Mouse (Mus musculus) MEL (cell line): ENCODE results near the gene Cbarp. TPM values are rescaled to one million over a fixed set of nuclear protein-coding genes. Genes with fewer than 3 reads are reported as not detected.
A peak's percentile ranks its signal among the peaks of the same experiment; 100 is the strongest.

ENCODE experiments used
- DNase-seq: peaks from one replicate; pipeline ENCODE4 v3.0.0; 2011; ENCODE audit warnings: low read depth, low spot score
- H3K27ac ChIP-seq: 2 replicates; pipeline ENCODE4 v1.5.1; 2012; ENCODE audit warnings: low read depth, mild to moderate bottlenecking, control low read depth, low read length, moderate library complexity; ENCODE audit not compliant: control insufficient read depth
- H3K27me3 ChIP-seq, 2 experiments: fragments of 150-350 bp in 1 of 2; sonication (generic) in 1 of 2; 2 replicates each; pipeline ENCODE4 v1.6.1; 2012; ENCODE audit warnings: low read length in 2 of 2, mild to moderate bottlenecking in 2 of 2, improper control_type of control experiment in 1 of 2, moderate library complexity in 1 of 2; ENCODE audit not compliant: insufficient read depth in 2 of 2, control insufficient read depth in 1 of 2
- H3K36me3 ChIP-seq, 2 experiments: 2 replicates each; pipeline ENCODE4 v1.6.1; 2012 to 2014; ENCODE audit warnings: low read length in 2 of 2, improper control_type of control experiment in 1 of 2, inconsistent platforms in 1 of 2, mild to moderate bottlenecking in 1 of 2; ENCODE audit not compliant: insufficient read depth in 2 of 2, control insufficient read depth in 1 of 2
- H3K4me1 ChIP-seq, 2 experiments: fragments of 150-350 bp in 1 of 2; sonication (generic) in 1 of 2; 2 replicates each; pipeline ENCODE4 v1.6.1; 2012; ENCODE audit warnings: low read length in 2 of 2, improper control_type of control experiment in 1 of 2, mild to moderate bottlenecking in 1 of 2; ENCODE audit not compliant: insufficient read depth in 2 of 2, control insufficient read depth in 1 of 2
- H3K4me3 ChIP-seq, 2 experiments: fragments of 150-350 bp in 1 of 2; sonication (generic) in 1 of 2; 2 replicates each; pipeline ENCODE4 v1.5.1; 2012; ENCODE audit warnings: low read depth in 2 of 2, low read length in 2 of 2, mild to moderate bottlenecking in 2 of 2, moderate library complexity in 2 of 2, control low read depth in 1 of 2, improper control_type of control experiment in 1 of 2; ENCODE audit not compliant: control insufficient read depth in 1 of 2, insufficient read depth in 1 of 2
- H3K79me2 ChIP-seq: 2 replicates; pipeline ENCODE4 v1.6.1; 2012; ENCODE audit warnings: mild to moderate bottlenecking, low read length, moderate library complexity; ENCODE audit not compliant: control insufficient read depth, poor library complexity, insufficient read depth
- H3K9ac ChIP-seq: 2 replicates; pipeline ENCODE4 v1.6.1; 2012; ENCODE audit warnings: low read depth, mild to moderate bottlenecking, control low read depth, low read length, moderate library complexity; ENCODE audit not compliant: control insufficient read depth, poor library complexity, severe bottlenecking
- H3K9me3 ChIP-seq: fragments of 150-350 bp; sonication (generic); replicated peaks from 2 replicates; pipeline ENCODE4 v1.6.1; 2012; ENCODE audit warnings: mild to moderate bottlenecking, low read length, improper control_type of control experiment, moderate library complexity; ENCODE audit not compliant: insufficient read depth
- BHLHE40 ChIP-seq: IDR thresholded peaks from 2 replicates; pipeline ENCODE4 v1.6.1; 2012; ENCODE audit warnings: low read depth, mild to moderate bottlenecking, inconsistent platforms, low read length, improper control_type of control experiment, borderline replicate concordance
- CHD1 ChIP-seq: IDR thresholded peaks from 2 replicates; pipeline ENCODE4 v1.6.1; 2012; ENCODE audit warnings: low read depth, mild to moderate bottlenecking, inconsistent platforms, low read length, improper control_type of control experiment
- CHD2 ChIP-seq: IDR thresholded peaks from 2 replicates; pipeline ENCODE4 v1.6.1; 2011; ENCODE audit warnings: low read length, improper control_type of control experiment
- CTCF ChIP-seq, 3 experiments: IDR thresholded peaks in 2 of 3; conservative IDR thresholded peaks in 1 of 3; 2 replicates each; pipeline ENCODE4 v1.5.1; 2011 to 2012; ENCODE audit warnings: low read length in 3 of 3, low read depth in 2 of 3, mild to moderate bottlenecking in 2 of 3, improper control_type of control experiment in 1 of 3, inconsistent platforms in 1 of 3, mixed read lengths in 1 of 3, moderate library complexity in 1 of 3; ENCODE audit not compliant: control insufficient read depth in 1 of 3, insufficient read depth in 1 of 3, poor library complexity in 1 of 3, severe bottlenecking in 1 of 3
- E2F4 ChIP-seq: IDR thresholded peaks from 2 replicates; pipeline ENCODE4 v1.6.1; 2011; ENCODE audit warnings: low read depth, low read length, improper control_type of control experiment, borderline replicate concordance
- ELF1 ChIP-seq: IDR thresholded peaks from 2 replicates; pipeline ENCODE4 v1.6.1; 2014; ENCODE audit warnings: low read depth, mild to moderate bottlenecking, inconsistent platforms, low read length, improper control_type of control experiment, moderate library complexity
- GABPA ChIP-seq: IDR thresholded peaks from 2 replicates; pipeline ENCODE4 v1.6.1; 2012; ENCODE audit warnings: low read depth, mild to moderate bottlenecking, inconsistent platforms, low read length, improper control_type of control experiment, moderate library complexity
- GATA1 ChIP-seq: IDR thresholded peaks from 2 replicates; pipeline ENCODE4 v1.6.1; 2011; ENCODE audit warnings: low read depth, low read length, improper control_type of control experiment
- JUND ChIP-seq: IDR thresholded peaks from 2 replicates; pipeline ENCODE4 v1.6.1; 2011; ENCODE audit warnings: low read depth, mild to moderate bottlenecking, improper control_type of control experiment, low read length
- KAT2A ChIP-seq: conservative IDR thresholded peaks from 2 replicates; pipeline ENCODE4 v1.6.1; 2012; ENCODE audit warnings: low read depth, low read length, improper control_type of control experiment, inconsistent platforms
- MAX ChIP-seq: IDR thresholded peaks from 2 replicates; pipeline ENCODE4 v1.6.1; 2011; ENCODE audit warnings: low read length, improper control_type of control experiment
- MAZ ChIP-seq: IDR thresholded peaks from 2 replicates; pipeline ENCODE4 v1.6.1; 2012; ENCODE audit warnings: low read depth, mild to moderate bottlenecking, inconsistent platforms, low read length, improper control_type of control experiment
- MEF2A ChIP-seq: IDR thresholded peaks from 2 replicates; pipeline ENCODE4 v1.6.1; 2014; ENCODE audit warnings: low read depth, mild to moderate bottlenecking, inconsistent platforms, low read length, improper control_type of control experiment; ENCODE audit not compliant: poor library complexity, insufficient replicate concordance, severe bottlenecking; ENCODE audit errors: extremely low read depth
- MXI1 ChIP-seq: IDR thresholded peaks from 2 replicates; pipeline ENCODE4 v1.6.1; 2011; ENCODE audit warnings: mild to moderate bottlenecking, low read depth, low read length, improper control_type of control experiment
- MYB ChIP-seq: IDR thresholded peaks from 2 replicates; pipeline ENCODE4 v1.6.1; 2011; ENCODE audit warnings: mild to moderate bottlenecking, low read depth, low read length, improper control_type of control experiment
- NELFE ChIP-seq: IDR thresholded peaks from 2 replicates; pipeline ENCODE4 v1.6.1; 2011; ENCODE audit warnings: low read depth, low read length, improper control_type of control experiment
- RAD21 ChIP-seq: IDR thresholded peaks from 2 replicates; pipeline ENCODE4 v1.6.1; 2011; ENCODE audit warnings: mild to moderate bottlenecking, low read depth, low read length, improper control_type of control experiment
- RCOR1 ChIP-seq: IDR thresholded peaks from 2 replicates; pipeline ENCODE4 v1.6.1; 2012; ENCODE audit warnings: low read depth, mild to moderate bottlenecking, inconsistent platforms, low read length, improper control_type of control experiment
- SIN3A ChIP-seq: IDR thresholded peaks from 2 replicates; pipeline ENCODE4 v1.6.1; 2012; ENCODE audit warnings: low read length, improper control_type of control experiment, inconsistent platforms
- TAL1 ChIP-seq: IDR thresholded peaks from 2 replicates; pipeline ENCODE4 v1.6.1; 2012; ENCODE audit warnings: mild to moderate bottlenecking, inconsistent platforms, low read length, moderate library complexity, mixed read lengths
- TBP ChIP-seq: IDR thresholded peaks from 2 replicates; pipeline ENCODE4 v1.8.0; 2011; ENCODE audit warnings: low read depth, low read length, improper control_type of control experiment
- TCF12 ChIP-seq: IDR thresholded peaks from 2 replicates; pipeline ENCODE4 v1.6.1; 2014; ENCODE audit warnings: low read depth, mild to moderate bottlenecking, inconsistent platforms, low read length, improper control_type of control experiment, moderate library complexity
- UBTF ChIP-seq: IDR thresholded peaks from 2 replicates; pipeline ENCODE4 v1.6.1; 2012; ENCODE audit warnings: low read depth, mild to moderate bottlenecking, inconsistent platforms, low read length, improper control_type of control experiment, moderate library complexity, borderline replicate concordance; ENCODE audit not compliant: insufficient read depth
- USF1 ChIP-seq: IDR thresholded peaks from 2 replicates; pipeline ENCODE4 v1.6.1; 2014; ENCODE audit warnings: low read depth, mild to moderate bottlenecking, inconsistent platforms, low read length, improper control_type of control experiment, moderate library complexity
- USF2 ChIP-seq, 2 experiments: IDR thresholded peaks; 2 replicates each; pipeline ENCODE4 v1.6.1; 2011 to 2012; ENCODE audit warnings: improper control_type of control experiment in 2 of 2, low read length in 2 of 2, borderline replicate concordance in 1 of 2, inconsistent platforms in 1 of 2, low read depth in 1 of 2, mild to moderate bottlenecking in 1 of 2; ENCODE audit not compliant: insufficient read depth in 1 of 2
- ZC3H11A ChIP-seq: IDR thresholded peaks from 2 replicates; pipeline ENCODE4 v1.6.1; 2012; ENCODE audit warnings: low read depth, mild to moderate bottlenecking, inconsistent platforms, low read length, improper control_type of control experiment
- ZKSCAN1 ChIP-seq: IDR thresholded peaks from 2 replicates; pipeline ENCODE4 v1.6.1; 2012; ENCODE audit warnings: low read depth, mild to moderate bottlenecking, inconsistent platforms, low read length, improper control_type of control experiment, moderate library complexity
- ZMIZ1 ChIP-seq: IDR thresholded peaks from 2 replicates; pipeline ENCODE4 v1.6.1; 2012; ENCODE audit warnings: low read depth, mild to moderate bottlenecking, inconsistent platforms, low read length, improper control_type of control experiment, moderate library complexity
- polyA plus RNA-seq, 2 experiments: library from polyadenylated mRNA; stranded (reverse) in 1 of 2; unstranded in 1 of 2; fragments of >175 nt in 1 of 2; fragments of >200 nt in 1 of 2; gene quantifications; 2 replicates each; pipeline versions ENCODE4 v1.2.1 to v1.2.4; 2012; ENCODE audit warnings: low replicate concordance in 2 of 2, low read depth in 1 of 2; ENCODE audit not compliant: insufficient read length in 2 of 2, insufficient read depth in 1 of 2, missing spikeins in 1 of 2
- total RNA-seq: library from RNA; depleted of rRNA; stranded (reverse); fragments of 300-350 nt; gene quantifications from 2 replicates; pipeline ENCODE4 v1.2.3, GENCODE M21; 2012

Gene Cbarp
- total and polyA plus RNA-seq, 3 experiments, result 6.8 to 19.3 TPM; not detected in 1

DNA sequence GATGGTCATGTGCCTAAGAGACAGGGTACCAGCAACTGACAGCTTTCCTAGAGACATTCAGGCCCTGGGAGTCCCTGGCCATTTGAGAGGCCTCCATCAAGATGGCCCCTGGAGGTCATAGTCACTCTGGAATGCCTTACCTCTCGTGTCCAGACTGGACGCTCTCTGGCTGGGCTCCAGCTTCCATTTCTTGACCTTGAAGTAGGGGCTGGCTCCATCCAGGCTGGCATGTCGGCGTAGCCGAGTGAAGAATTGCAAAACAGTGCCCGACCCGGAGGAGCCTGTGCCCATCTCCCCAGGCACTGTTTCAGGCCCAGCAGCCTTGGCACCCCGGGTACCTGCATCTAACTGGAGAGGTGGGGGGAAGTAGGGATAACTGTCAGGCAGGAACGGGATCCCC is 6.2 kb downstream of the Cbarp start:
- Histone ChIP-seq H3K9me3 (no peaks in the 10 kb centered on the region), H3K4me3 (no peak overlapping the region), H3K79me2 (peaks cover 9% of the 10 kb centered on the region), H3K4me1 (peaks cover 0 to 5% of the 10 kb centered on the region in 2 experiments; a peak in 2 of 4 replicates), H3K36me3 (peaks cover 0 to 4% of the 10 kb centered on the region in 2 experiments; a peak in 2 of 4 replicates), H3K9ac (no peak overlapping the region), H3K27ac (no peak overlapping the region), H3K27me3 (no peaks in the 10 kb centered on the region)
- no peak for TF ChIP-seq ZMIZ1
- TF ChIP-seq CHD1, result no peak
- no peak for TF ChIP-seq JUND
- no peak for TF ChIP-seq USF1
- no peak for TF ChIP-seq MXI1
- TF ChIP-seq RCOR1, result no peak
- TF ChIP-seq E2F4, result no peak
- TF ChIP-seq TAL1, result no peak
- TF ChIP-seq GATA1, result no peak
- TF ChIP-seq BHLHE40, result no peak
- TF ChIP-seq USF2 (IDR thresholded peaks at IDR 0.05; ENCODE audit: borderline replicate concordance in 1 of 2, insufficient read depth in 1 of 2, low read depth in 1 of 2, low read length in 2 of 2), result no peak
- no peak for TF ChIP-seq UBTF
- TF ChIP-seq ELF1, result no peak
- no peak for TF ChIP-seq ZC3H11A
- DNase-seq, result no peak

DNA sequence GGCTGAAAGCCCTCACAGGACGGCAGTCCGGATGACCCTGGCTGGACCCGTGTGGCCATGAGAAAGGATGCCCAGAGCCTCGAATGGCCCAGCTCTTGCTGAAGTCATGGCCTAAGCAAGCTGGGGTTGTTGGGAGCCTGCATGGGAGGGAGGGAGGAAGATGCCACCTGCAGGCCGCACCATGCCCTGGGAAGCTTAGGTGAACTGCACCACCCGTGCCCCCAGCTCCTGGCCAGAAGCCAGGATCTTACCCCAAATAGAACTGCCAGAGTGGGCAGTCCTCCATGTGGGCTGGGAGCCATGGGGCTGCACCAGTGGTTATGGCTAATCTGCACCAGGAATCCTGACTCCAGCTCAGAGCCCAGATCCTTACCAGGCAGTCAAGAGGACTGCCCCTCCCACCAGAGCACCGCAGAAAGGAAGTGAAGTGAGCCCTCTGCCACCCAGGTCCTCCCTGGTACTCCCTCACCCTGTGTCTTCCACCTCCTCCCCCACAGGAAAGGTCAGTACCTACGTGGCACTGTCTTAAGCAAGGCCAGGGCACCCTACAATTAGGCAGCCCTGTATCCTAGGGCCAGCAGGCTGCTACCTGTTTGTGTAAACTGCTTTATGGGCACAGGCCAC is 7.3 kb downstream of the Cbarp start:
- H3K27ac ChIP-seq, result no peak overlapping the region
- DNase-seq, result no peak
- peaks cover 0 to 3% of the 10 kb centered on the region in 2 experiments; a peak in 1 of 4 replicates for H3K4me1 ChIP-seq

More for the DNA sequence above, 7.3 kb downstream of the Cbarp start:
- no peaks in the 10 kb centered on the region for H3K27me3 ChIP-seq
- TF ChIP-seq ZKSCAN1 (no peak), CHD2 (no peak), RCOR1 (no peak), NELFE (no peak), MXI1 (no peak), MAZ (peak; percentile 33; the same call in 1 of the 2 replicates), KAT2A (no peak), RAD21 (no peak; the same call in 1 of the 2 replicates), ELF1 (no peak), CTCF (IDR thresholded peaks at IDR 0.05 in 2 of 3, conservative IDR thresholded peaks at IDR 0.05 in 1 of 3; ENCODE audit: control insufficient read depth in 1 of 3, insufficient read depth in 1 of 3, low read depth in 2 of 3, low read length in 3 of 3, poor library complexity in 1 of 3, severe bottlenecking in 1 of 3) (peak in 2 of 3 experiments; percentile 9 to 25; a peak in 2 of 6 replicates), GABPA (no peak), MYB (no peak), MAX (no peak), TBP (no peak), MEF2A (no peak), TCF12 (no peak), SIN3A (no peak)
- no peaks in the 10 kb centered on the region for H3K9me3 ChIP-seq
- H3K4me3 ChIP-seq, result no peak overlapping the region
- peaks cover 1% of the 10 kb centered on the region; the same call in 1 of the 2 replicates for H3K79me2 ChIP-seq
- H3K9ac ChIP-seq, result no peak overlapping the region
- H3K36me3 ChIP-seq, result peaks cover 0 to 3% of the 10 kb centered on the region in 2 experiments; a peak in 2 of 4 replicates
